Mouse (Mus musculus): ENCODE data around the gene Hcfc2.

Hcfc2 gene

GRCm38 (mm10) chr10:82741354-82741753 lies 45.4 kb downstream of the Hcfc2 start:
- no peak for DNase-seq (ENCODE audit: low spot score)

- no peak for DNase-seq (ENCODE audit: low spot score)
Measured at GRCm38 (mm10) chr10:82741876-82742275, 45.9 kb downstream of the Hcfc2 start.

- no peak for DNase-seq (ENCODE audit: low spot score)
Measured at GRCm38 (mm10) chr10:82742578-82742977, 46.6 kb downstream of the Hcfc2 start.

- DNase-seq (ENCODE audit: low spot score) = no peak
Measured at GRCm38 (mm10) chr10:82744296-82744695, 48.3 kb downstream of the Hcfc2 start.

GRCm38 (mm10) chr10:82745301-82745700 lies 49.3 kb downstream of the Hcfc2 start:
- DNase-seq (ENCODE audit: low spot score) = no peak

- no peak for DNase-seq (ENCODE audit: low spot score)
Measured at GRCm38 (mm10) chr10:82746988-82747850, 51.3 kb downstream of the Hcfc2 start.

- DNase-seq (ENCODE audit: low spot score) = no peak
Measured at GRCm38 (mm10) chr10:82750778-82751177, 54.8 kb downstream of the Hcfc2 start.

GRCm38 (mm10) chr10:82752921-82753320 lies 57.0 kb downstream of the Hcfc2 start:
- DNase-seq (ENCODE audit: low spot score) = no peak

GRCm38 (mm10) chr10:82754642-82755041 lies 58.7 kb downstream of the Hcfc2 start:
- DNase-seq (ENCODE audit: low spot score) = no peak

- DNase-seq (ENCODE audit: low spot score) = no peak
Measured at GRCm38 (mm10) chr10:82755213-82755890, 59.4 kb downstream of the Hcfc2 start.

- DNase-seq (ENCODE audit: low spot score) = no peak
Measured at GRCm38 (mm10) chr10:82756466-82756865, 60.5 kb downstream of the Hcfc2 start.

GRCm38 (mm10) chr10:82757341-82757740 lies 61.4 kb downstream of the Hcfc2 start:
- no peak for DNase-seq (ENCODE audit: low spot score)

GRCm38 (mm10) chr10:82758368-82758767 lies 62.4 kb downstream of the Hcfc2 start:
- no peak for DNase-seq (ENCODE audit: low spot score)

- no peak for DNase-seq (ENCODE audit: low spot score)
Measured at GRCm38 (mm10) chr10:82758878-82759277, 62.9 kb downstream of the Hcfc2 start.

GRCm38 (mm10) chr10:82759706-82760105 lies 63.7 kb downstream of the Hcfc2 start:
- no peak for DNase-seq (ENCODE audit: low spot score)

GRCm38 (mm10) chr10:82761037-82761811 lies 65.3 kb downstream of the Hcfc2 start:
- no peak for DNase-seq (ENCODE audit: low spot score)

GRCm38 (mm10) chr10:82762756-82763681 lies 67.1 kb downstream of the Hcfc2 start:
- no peak for DNase-seq (ENCODE audit: low spot score)

GRCm38 (mm10) chr10:82763840-82764631 lies 68.1 kb downstream of the Hcfc2 start, which contains the start of gene Nfyb:
Nfyb (minus strand) TSS chr10:82764144.
- DNase-seq (ENCODE audit: low spot score) = peak; percentile 95

- DNase-seq (ENCODE audit: low spot score) = no peak
Measured at GRCm38 (mm10) chr10:82768901-82769300, 72.9 kb downstream of the Hcfc2 start.

GRCm38 (mm10) chr10:82770713-82771112 lies 74.8 kb downstream of the Hcfc2 start:
- no peak for DNase-seq (ENCODE audit: low spot score)

Measured in left cerebral cortex, adult 11 months (tissue).